Mouse (Mus musculus) yolk sac, embryonic 10.5 days (tissue): Measurements from ENCODE around the gene Prss53.
"Not testable (repeated sequence)": the region's sequence is repeated elsewhere in the genome, so short reads cannot be mapped to it uniquely, and the experiment has no call there.

ENCODE experiments used
- DNase-seq: peaks from one replicate; pipeline ENCODE4 v3.0.0-alpha.2; 2017; ENCODE audit warnings: low spot score

Prss53 gene

GRCm38 (mm10) chr7:127912190-127912871 is 21.6 kb upstream of the Prss53 start, which contains the start of gene Kat8:
TSS of gene Kat8 (plus strand) at chr7:127912516.
- peak; percentile 96 for DNase-seq

- DNase-seq: peak; percentile 22
Observed at GRCm38 (mm10) chr7:127908656-127909055, 17.9 kb upstream of the Prss53 start.

- no peak for DNase-seq
Observed at GRCm38 (mm10) chr7:127907939-127908338, 17.2 kb upstream of the Prss53 start.

GRCm38 (mm10) chr7:127903971-127904796 is 13.4 kb upstream of the Prss53 start, which contains the start of gene Bckdk:
TSS of gene Bckdk (plus strand) at chr7:127904082.
- peak; percentile 85 for DNase-seq

GRCm38 (mm10) chr7:127901772-127902171 is 11.0 kb upstream of the Prss53 start:
- no peak for DNase-seq

GRCm38 (mm10) chr7:127899997-127900396 is 9.2 kb upstream of the Prss53 start:
- DNase-seq: peak; percentile 90

GRCm38 (mm10) chr7:127898179-127898956 is 7.6 kb upstream of the Prss53 start:
- peak; percentile 75 for DNase-seq

GRCm38 (mm10) chr7:127897542-127897941 is 6.8 kb upstream of the Prss53 start:
- no peak for DNase-seq

- no peak for DNase-seq
Observed at GRCm38 (mm10) chr7:127896384-127896783, 5.6 kb upstream of the Prss53 start.

GRCm38 (mm10) chr7:127895891-127896290 is 5.1 kb upstream of the Prss53 start:
- not testable (repeated sequence) for DNase-seq

GRCm38 (mm10) chr7:127895442-127895841 is 4.7 kb upstream of the Prss53 start, which contains the start of the genes Gm21974 and Vkorc1:
TSS of gene Gm21974 (minus strand) at chr7:127895454.
TSS of gene Vkorc1 (minus strand) at chr7:127895617.
- peak; percentile 97 for DNase-seq

GRCm38 (mm10) chr7:127894480-127894879 is 3.7 kb upstream of the Prss53 start:
- peak; percentile 56 for DNase-seq

GRCm38 (mm10) chr7:127888821-127889220 is 1.9 kb downstream of the Prss53 start:
- DNase-seq: no peak

- DNase-seq: no peak
Observed at GRCm38 (mm10) chr7:127887781-127888180, 3.0 kb downstream of the Prss53 start.

GRCm38 (mm10) chr7:127887191-127887590 is 3.6 kb downstream of the Prss53 start:
- DNase-seq: no peak

GRCm38 (mm10) chr7:127886551-127886950 is 4.2 kb downstream of the Prss53 start:
- DNase-seq: no peak

- DNase-seq: no peak
Observed at GRCm38 (mm10) chr7:127885951-127886350, 4.8 kb downstream of the Prss53 start.

- no peak for DNase-seq
Observed at GRCm38 (mm10) chr7:127880431-127880830, 10.3 kb downstream of the Prss53 start.

GRCm38 (mm10) chr7:127879301-127879700 is 11.5 kb downstream of the Prss53 start:
- DNase-seq: no peak

- peak; percentile 93 for DNase-seq
Observed at GRCm38 (mm10) chr7:127876467-127877348, 14.1 kb downstream of the Prss53 start, which contains the start of gene Zfp668. TSS of gene Zfp668 (minus strand) at chr7:127876828.

GRCm38 (mm10) chr7:127876041-127876466 is 14.7 kb downstream of the Prss53 start, which contains the start of gene Zfp646:
TSS of gene Zfp646 (plus strand) at chr7:127876221.
- peak; percentile 94 for DNase-seq
